Mouse (Mus musculus): ENCODE measurements around the gene Glt6d1.

The Glt6d1 gene

GRCm38 (mm10) chr2:25789092-25789491, 26.6 kb downstream of the Glt6d1 start:
- DNase-seq, result no peak

DNA sequence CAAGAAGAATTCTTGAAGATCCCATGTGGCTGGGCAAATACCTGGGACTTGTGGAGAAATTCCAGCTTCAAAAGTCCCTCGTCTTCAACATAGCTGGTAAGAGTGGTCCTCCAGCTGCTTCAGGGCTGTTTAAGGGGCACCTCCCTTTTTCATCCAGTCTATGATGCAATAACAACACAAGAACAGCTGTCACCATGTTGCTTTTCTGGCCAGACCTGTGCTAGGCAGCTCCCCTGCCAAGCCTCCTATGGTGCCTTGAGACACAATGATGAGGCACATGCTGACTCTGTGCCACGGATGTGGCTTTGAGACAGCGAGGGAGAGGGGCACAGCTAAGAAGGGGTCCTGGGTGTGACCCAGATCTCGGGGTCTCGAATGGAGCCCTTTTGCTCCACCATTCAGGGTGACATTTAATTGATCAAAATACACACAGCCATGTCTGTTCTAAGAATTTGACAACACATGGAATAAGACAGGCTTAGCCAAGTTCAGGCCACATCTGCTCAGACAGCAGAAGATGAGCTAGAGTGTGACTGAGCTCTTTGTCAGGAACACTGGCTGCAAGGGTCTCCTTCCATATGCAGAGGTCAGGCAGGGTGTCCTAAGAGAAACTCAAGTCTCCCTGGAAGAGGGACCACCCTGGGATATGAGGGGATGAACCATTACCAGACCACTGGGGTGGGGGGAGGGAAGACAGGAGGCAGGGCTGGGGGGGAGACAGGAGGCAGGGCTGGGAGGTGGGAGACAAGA, 29.9 kb downstream of the Glt6d1 start:
- no peak for DNase-seq

DNA sequence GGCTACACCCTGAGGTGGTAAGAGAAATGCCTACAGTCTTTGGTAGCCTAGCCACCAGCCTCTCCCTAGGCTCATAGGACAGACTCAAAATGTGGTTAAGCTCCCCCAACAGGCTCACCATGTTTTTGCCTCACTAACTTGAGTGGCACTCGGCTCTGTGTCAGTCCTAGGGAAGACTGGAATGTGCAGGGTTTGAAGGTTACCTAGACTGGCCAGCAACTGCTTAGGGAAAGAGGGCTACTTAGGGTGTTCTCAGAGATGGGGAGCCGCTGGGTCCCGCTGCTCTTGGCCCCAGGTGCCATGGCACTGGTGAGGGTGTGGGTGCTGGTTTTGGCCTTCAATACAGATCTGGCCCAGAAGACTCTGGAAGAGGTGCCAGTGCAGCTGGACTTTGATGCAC, 33.7 kb downstream of the Glt6d1 start, which contains the start of gene Gm13539:
Gm13539 (plus strand) TSS at position 301 of the 400 bp plus-strand sequence.
- no peak for DNase-seq

DNA sequence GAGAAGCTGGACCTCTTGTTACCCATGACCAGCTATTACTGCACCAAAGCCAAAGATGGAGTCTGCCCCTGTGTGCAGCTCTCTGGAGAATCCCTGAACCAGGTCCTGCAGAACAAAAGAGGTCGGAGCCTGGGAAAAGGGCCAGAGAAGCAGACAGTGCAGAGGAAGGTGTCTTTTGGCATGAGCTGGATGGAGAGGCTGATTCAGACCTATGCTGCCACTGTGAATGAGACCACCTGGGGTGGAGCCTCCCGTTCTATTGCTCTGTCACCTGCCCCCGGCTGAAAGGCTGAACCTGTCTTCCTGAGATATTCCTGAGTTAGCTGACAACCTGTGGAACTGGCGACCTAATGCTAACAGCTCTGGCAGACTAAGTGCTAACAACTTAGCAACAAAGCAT, 34.7 kb downstream of the Glt6d1 start:
- DNase-seq, result no peak

DNA sequence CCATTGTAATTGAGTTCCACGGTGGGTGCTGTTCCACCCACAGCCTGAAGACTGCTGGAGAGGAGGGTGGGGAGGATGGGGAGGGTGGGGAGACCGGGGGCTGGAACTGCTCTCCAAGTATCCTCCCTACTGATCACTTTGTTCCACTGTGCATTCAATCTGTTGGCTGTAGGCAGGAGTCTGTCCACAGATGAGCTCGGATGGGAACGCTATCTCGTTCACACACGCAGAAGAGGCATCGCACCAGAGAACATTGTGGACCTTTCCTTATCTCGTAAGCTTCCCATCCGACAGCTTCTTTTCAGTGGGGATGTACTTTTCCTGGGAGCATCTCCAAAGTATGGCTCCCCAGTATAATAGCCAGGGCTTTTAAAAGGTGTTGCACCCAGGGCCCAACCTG, 36.6 kb downstream of the Glt6d1 start:
- no peak for DNase-seq

- no peak for DNase-seq
Measured at GRCm38 (mm10) chr2:25776717-25777116, 38.9 kb downstream of the Glt6d1 start, which contains the start of gene Lcn11. Gene Lcn11 (plus strand): TSS chr2:25777017.

DNA sequence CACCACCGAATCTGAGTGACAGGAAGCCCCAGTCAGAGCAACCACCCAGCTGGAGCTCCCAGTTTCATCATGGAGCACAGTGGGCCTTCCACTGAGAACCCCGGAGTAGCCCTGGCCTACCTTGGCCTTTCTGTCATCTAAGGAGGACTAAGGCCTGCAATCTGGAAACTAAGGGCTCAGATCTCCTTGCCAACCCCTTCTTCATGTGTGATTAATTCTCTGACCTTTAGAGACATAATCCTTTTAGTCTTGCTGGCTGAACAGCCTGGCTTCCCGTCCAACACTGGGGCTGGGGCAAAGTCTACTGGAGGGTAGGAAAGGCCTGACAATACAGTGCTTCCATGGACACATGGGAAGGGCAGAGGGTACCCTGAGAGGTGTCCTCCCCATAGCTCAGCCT, 39.7 kb downstream of the Glt6d1 start:
- DNase-seq, result no peak

DNA sequence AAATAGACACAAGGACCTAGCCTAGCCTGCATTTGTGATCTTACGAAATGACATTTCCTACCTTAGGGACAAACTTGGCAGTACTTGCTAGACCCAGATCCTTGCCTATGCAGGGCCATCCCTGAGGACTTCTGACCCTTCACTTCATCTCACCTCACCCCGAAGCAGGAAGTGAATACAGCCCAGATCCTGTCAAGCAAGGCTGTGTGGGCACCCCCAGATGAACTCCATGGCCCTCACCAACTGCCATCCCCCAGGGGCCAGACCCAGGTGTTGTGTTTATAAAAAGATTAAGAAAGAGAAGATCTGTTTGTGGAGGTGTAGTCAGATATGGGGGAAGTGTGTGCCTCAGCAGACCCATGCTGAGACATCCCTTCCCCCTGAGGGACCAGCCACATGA, 41.0 kb downstream of the Glt6d1 start:
- DNase-seq, result no peak

- DNase-seq, result no peak
Measured at GRCm38 (mm10) chr2:25773507-25773906, 42.1 kb downstream of the Glt6d1 start.

GRCm38 (mm10) chr2:25767764-25768163, 47.9 kb downstream of the Glt6d1 start:
- no peak for DNase-seq

DNA sequence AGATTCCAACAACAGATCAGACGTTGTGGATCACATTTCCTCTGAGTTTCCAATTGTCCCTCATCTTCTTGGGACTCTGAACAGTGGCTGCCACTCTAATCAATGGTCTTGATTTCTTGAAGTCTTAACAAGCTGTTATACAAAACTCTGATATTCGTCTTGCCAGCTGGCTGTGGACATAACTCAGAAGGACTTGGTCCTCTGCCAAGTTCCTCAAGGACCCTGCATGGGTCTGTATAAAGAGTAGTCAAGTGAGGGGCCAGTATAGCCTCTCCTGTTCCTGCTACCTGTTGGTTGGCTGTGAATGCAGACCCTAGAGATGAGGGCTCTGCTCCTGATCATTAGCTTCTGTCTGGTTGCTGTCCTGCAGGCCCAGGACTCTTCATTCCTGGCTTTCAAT, 50.4 kb downstream of the Glt6d1 start, which contains the start of gene Lcn3:
Lcn3 (plus strand) TSS at position 301 of the 400 bp plus-strand sequence.
- DNase-seq, result no peak

DNA sequence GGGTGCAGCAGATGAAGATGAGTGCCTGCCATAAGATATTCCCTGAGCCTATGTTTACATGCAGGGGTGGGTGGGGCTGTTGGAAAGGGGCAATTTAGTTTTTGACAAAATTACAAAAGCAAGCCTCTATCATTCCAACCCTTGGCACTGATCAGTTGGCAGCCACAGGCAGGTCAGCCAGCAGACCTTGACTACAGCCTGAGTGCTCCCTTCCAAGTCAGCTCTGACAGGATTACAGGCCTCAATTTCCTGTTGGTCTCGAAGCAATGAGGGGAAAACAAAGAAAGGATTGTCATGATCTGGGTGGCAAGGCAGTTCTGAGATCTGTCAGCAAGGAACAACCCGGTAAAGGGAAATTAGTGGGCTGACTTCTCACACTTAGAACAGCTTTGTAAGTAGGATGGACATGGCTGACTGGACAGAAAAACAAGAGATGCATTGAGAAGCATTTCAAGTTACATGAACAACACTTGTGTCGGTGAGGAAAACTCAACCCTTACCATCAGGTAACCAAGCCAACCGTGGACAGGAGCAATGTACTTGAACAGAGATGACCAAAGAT, 57.5 kb downstream of the Glt6d1 start:
- DNase-seq, result no peak

DNA sequence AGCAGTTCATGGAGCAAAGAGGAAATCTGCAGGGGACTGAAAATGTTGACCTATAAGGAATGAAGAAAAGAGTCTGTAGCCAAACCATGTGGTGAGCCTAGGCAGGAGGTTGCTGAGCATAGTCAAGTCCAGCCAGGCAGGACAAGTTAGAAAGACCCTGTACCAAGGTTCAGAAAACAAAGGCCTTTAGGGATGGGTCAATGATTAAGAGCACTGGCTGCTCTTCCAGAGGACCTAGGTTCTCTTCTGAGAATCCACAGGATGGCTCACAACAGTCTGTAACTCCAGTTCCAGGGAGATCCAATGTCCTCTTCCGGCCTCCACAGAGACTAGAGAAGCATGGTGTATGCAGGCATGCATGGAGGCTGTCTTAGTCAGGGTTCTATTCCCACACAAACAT, 61.4 kb downstream of the Glt6d1 start:
- DNase-seq, result no peak
